Mouse (Mus musculus) stomach, postnatal 0 days (tissue): ENCODE measurements around the gene Nme2. TPM values are rescaled to one million over a fixed set of nuclear protein-coding genes. Genes with fewer than 3 reads are reported as not detected.

Experiments
- ATAC-seq: fragments of 200-750 bp; cut with Nextera tagmentation; 2 replicates; pipeline ENCODE4 v1.8.0; 2017; ENCODE audit not compliant: low FRiP score, low TSS enrichment
- DNase-seq: peaks from one replicate; pipeline ENCODE4 v3.0.0-alpha.2; 2016; ENCODE audit warnings: low spot score
- H3K27ac ChIP-seq: fragments of 300-500 bp; sonication (generic); replicated peaks from 2 replicates; pipeline ENCODE4 v1.5.1; 2014; ENCODE audit warnings: mild to moderate bottlenecking, control low read depth
- H3K27me3 ChIP-seq: fragments of 300-500 bp; sonication (generic); 2 replicates; pipeline ENCODE4 v1.6.1; 2014; ENCODE audit warnings: low read length; ENCODE audit not compliant: control insufficient read depth, insufficient read depth
- H3K36me3 ChIP-seq: fragments of 300-500 bp; sonication (generic); 2 replicates; pipeline ENCODE4 v1.6.1; 2014; ENCODE audit warnings: low read length, mixed read lengths; ENCODE audit not compliant: control insufficient read depth, insufficient read depth
- H3K4me1 ChIP-seq: fragments of 300-500 bp; sonication (generic); replicated peaks from 2 replicates; pipeline ENCODE4 v1.6.1; 2014; ENCODE audit warnings: antibody characterized with exemption; ENCODE audit not compliant: control insufficient read depth, insufficient read depth
- H3K4me2 ChIP-seq: fragments of 300-500 bp; sonication (generic); replicated peaks from 2 replicates; pipeline ENCODE4 v1.6.1; 2014; ENCODE audit warnings: low read depth, mild to moderate bottlenecking, control low read depth, moderate library complexity
- H3K4me3 ChIP-seq: fragments of 300-500 bp; sonication (generic); 2 replicates; pipeline ENCODE4 v1.5.1; 2014; ENCODE audit warnings: low read depth, low read length, control low read depth
- H3K9ac ChIP-seq: fragments of 300-500 bp; sonication (generic); 2 replicates; pipeline ENCODE4 v1.6.1; 2014; ENCODE audit warnings: mild to moderate bottlenecking, low read length, control low read depth, mixed read lengths
- H3K9me3 ChIP-seq: fragments of 300-500 bp; sonication (generic); 2 replicates; pipeline ENCODE4 v1.6.1; 2016; ENCODE audit warnings: low read length; ENCODE audit not compliant: control insufficient read depth
- CTCF ChIP-seq: IDR thresholded peaks from 2 replicates; pipeline ENCODE4 v1.5.1; 2016; ENCODE audit warnings: antibody characterized with exemption, low read depth, mild to moderate bottlenecking, moderate library complexity
- EP300 ChIP-seq: optimal IDR thresholded peaks from 2 replicates; pipeline ENCODE3; 2016; ENCODE audit warnings: antibody characterized with exemption
- WGBS: fragments of 180-500 bp; shearing (Covaris S2); extraction: QIAGEN DNeasy Blood & Tissue Kit; methylation state at CpG from one replicate; pipeline ENCODE4 v1.1.7; 2014; 5-methylcytosine and 5-hydroxymethylcytosine counted together
- polyA plus RNA-seq: library from polyadenylated mRNA; unstranded; fragments of >200 nt; fragmentation: Nextera tagmentation; extraction: Ambion mirVana; gene quantifications from 2 replicates; pipeline ENCODE4 v1.2.1, GENCODE M21; 2015

The Nme2 gene
- 376 and 433 TPM in 2 replicates for polyA plus RNA-seq

- Histone ChIP-seq H3K4me2 (peak within 1 kb of the TSS; percentile 82), H3K27ac (peak within 1 kb of the TSS; percentile 93), H3K27me3 (no peaks in the 10 kb centered on the region), H3K4me3 (peak within 1 kb of the TSS; percentile 51), H3K4me1 (0 out of 2 replicates have a peak, but pooled peaks cover 6% of the 10 kb centered on the region), H3K36me3 (no peaks in the 10 kb centered on the region; the same call in 1 of the 2 replicates), H3K9me3 (no peaks in the 10 kb centered on the region), H3K9ac (peak within 1 kb of the TSS; percentile 66)
- 2% methylated on average over 6 of the region's 6 CpGs for WGBS
- ATAC-seq (0 out of 2 replicates have a peak, but pooled peaks have one; percentile 8), DNase-seq (peak; percentile 31)
- no peak for TF ChIP-seq CTCF
- peak; percentile 7 for TF ChIP-seq EP300
Measured at GRCm38 (mm10) chr11:93956159-93956558, at the start of gene Nme2. Nme2 (minus strand) TSS chr11:93956259.

GRCm38 (mm10) chr11:94003346-94003745, 47.3 kb upstream of the Nme2 start:
- TF ChIP-seq CTCF (no peak), EP300 (no peak)
- no peaks in the 10 kb centered on the region for H3K9me3 ChIP-seq
- no peaks in the 10 kb centered on the region for H3K27me3 ChIP-seq
- no peak for DNase-seq
- no peaks in the 10 kb centered on the region for H3K36me3 ChIP-seq
- H3K4me2 ChIP-seq, result no peak overlapping the region
- WGBS, result 89% methylated on average over 2 of the region's 2 CpGs
- ATAC-seq, result no peak
- H3K27ac ChIP-seq, result no peak overlapping the region
- no peak overlapping the region for H3K9ac ChIP-seq
- H3K4me3 ChIP-seq, result no peak overlapping the region
- H3K4me1 ChIP-seq, result no peaks in the 10 kb centered on the region

GRCm38 (mm10) chr11:93999276-93999675, 43.2 kb upstream of the Nme2 start:
- no peak overlapping the region for H3K4me3 ChIP-seq
- ATAC-seq (no peak), DNase-seq (no peak)
- no peaks in the 10 kb centered on the region for H3K27me3 ChIP-seq
- H3K4me2 ChIP-seq, result no peak overlapping the region
- no peak overlapping the region for H3K9ac ChIP-seq
- no peak overlapping the region for H3K27ac ChIP-seq
- no peaks in the 10 kb centered on the region for H3K36me3 ChIP-seq
- TF ChIP-seq EP300, result no peak
- TF ChIP-seq CTCF, result no peak
- peaks cover 9% of the 10 kb centered on the region; the same call in 1 of the 2 replicates for H3K4me1 ChIP-seq
- no peaks in the 10 kb centered on the region for H3K9me3 ChIP-seq

- ATAC-seq (peak; percentile 19; the same call in 1 of the 2 replicates), DNase-seq (peak; percentile 74)
- Histone ChIP-seq H3K27me3 (no peaks in the 10 kb centered on the region), H3K36me3 (no peaks in the 10 kb centered on the region), H3K27ac (peak overlapping the region; percentile 99), H3K9ac (peak overlapping the region; percentile 95), H3K9me3 (no peaks in the 10 kb centered on the region), H3K4me2 (peak overlapping the region; percentile 78), H3K4me3 (peak overlapping the region; percentile 98), H3K4me1 (peaks cover 9% of the 10 kb centered on the region; the same call in 1 of the 2 replicates)
- TF ChIP-seq EP300 (no peak), CTCF (no peak)
- 23% methylated on average over 13 of the region's 13 CpGs for WGBS
Measured at GRCm38 (mm10) chr11:93997141-93997775, 41.2 kb upstream of the Nme2 start.

GRCm38 (mm10) chr11:93996306-93997140, 40.5 kb upstream of the Nme2 start:
- under 1% methylated on average over 52 of the region's 58 CpGs for WGBS
- peak; percentile 2; the same call in 1 of the 2 replicates for ATAC-seq

More at GRCm38 (mm10) chr11:93996306-93997140, 40.5 kb upstream of the Nme2 start:
- peaks cover 9% of the 10 kb centered on the region; the same call in 1 of the 2 replicates for H3K4me1 ChIP-seq
- peak; percentile 62 for DNase-seq
- peak overlapping the region; percentile 95 for H3K9ac ChIP-seq
- H3K27ac ChIP-seq, result peak overlapping the region; percentile 99
- peak overlapping the region; percentile 78 for H3K4me2 ChIP-seq
- H3K4me3 ChIP-seq, result peak overlapping the region; percentile 98
- no peaks in the 10 kb centered on the region for H3K9me3 ChIP-seq
- H3K27me3 ChIP-seq, result no peaks in the 10 kb centered on the region
- H3K36me3 ChIP-seq, result no peaks in the 10 kb centered on the region
- TF ChIP-seq CTCF (peak; percentile 60), EP300 (no peak)
